Mouse (Mus musculus): ENCODE measurements at regions not wholly inside any gene's neighbourhood (a gene's known extent, or its start where the extent isn't known, plus 50 kb on each side); places are given as distances from the start of the nearest gene placed in this dataset.

GRCm38 (mm10) chr13:59910179-59911071 lies 87.5 kb upstream of the Tut7 start:
- DNase-seq = no peak

GRCm38 (mm10) chr13:59909400-59909799 lies 86.5 kb upstream of the Tut7 start:
- DNase-seq = no peak

- DNase-seq = no peak
Measured at GRCm38 (mm10) chr13:59908786-59909185, 85.8 kb upstream of the Tut7 start.

GRCm38 (mm10) chr13:59905488-59905887 lies 82.5 kb upstream of the Tut7 start:
- no peak for DNase-seq

- no peak for DNase-seq
Measured at GRCm38 (mm10) chr13:59904415-59904814, 81.5 kb upstream of the Tut7 start.

GRCm38 (mm10) chr13:59899521-59899920 lies 76.6 kb upstream of the Tut7 start:
- DNase-seq = no peak

GRCm38 (mm10) chr13:59895754-59896153 lies 72.8 kb upstream of the Tut7 start:
- no peak for DNase-seq

- DNase-seq = no peak
Measured at GRCm38 (mm10) chr13:59894094-59894493, 71.1 kb upstream of the Tut7 start.

- no peak for DNase-seq
Measured at GRCm38 (mm10) chr13:59892961-59893360, 70.0 kb upstream of the Tut7 start.

- no peak for DNase-seq
Measured at GRCm38 (mm10) chr13:59892340-59892739, 69.4 kb upstream of the Tut7 start.

GRCm38 (mm10) chr13:59891737-59892136 lies 68.8 kb upstream of the Tut7 start:
- no peak for DNase-seq

- peak; percentile 2 for DNase-seq
Measured at GRCm38 (mm10) chr13:59889468-59890117, 66.6 kb upstream of the Tut7 start.

- no peak for DNase-seq
Measured at GRCm38 (mm10) chr13:59888038-59889016, 65.4 kb upstream of the Tut7 start.

GRCm38 (mm10) chr13:59887306-59887705 lies 64.4 kb upstream of the Tut7 start:
- DNase-seq = no peak

GRCm38 (mm10) chr13:59886572-59886971 lies 63.6 kb upstream of the Tut7 start:
- no peak for DNase-seq

GRCm38 (mm10) chr13:59881989-59882784 lies 59.2 kb upstream of the Tut7 start:
- DNase-seq = no peak

- no peak for DNase-seq
Measured at GRCm38 (mm10) chr13:59880055-59880454, 57.1 kb upstream of the Tut7 start.

GRCm38 (mm10) chr13:59875637-59876036 lies 52.7 kb upstream of the Tut7 start:
- DNase-seq = no peak

GRCm38 (mm10) chr13:59874137-59874931 lies 51.4 kb upstream of the Tut7 start:
- no peak for DNase-seq

Data from cerebellum, adult 9-11 months (tissue).